Mouse (Mus musculus): ENCODE results near the gene Rem2. TPM values are rescaled to one million over a fixed set of nuclear protein-coding genes. Genes with fewer than 3 reads are reported as not detected.
A peak's percentile ranks its signal among the peaks of the same experiment; 100 is the strongest.

Rem2 gene
- total RNA-seq (2021), result 0.75 and 0.93 TPM in 2 replicates
- long read RNA-seq, experiment 1, partial matches to known transcripts, result 0 of 2 reads
- long read RNA-seq, experiment 1, other reads (novel, unspliced or antisense), result 1 of 2 reads
- long read RNA-seq, experiment 2, partial matches to known transcripts, result 0 of 1 reads
- long read RNA-seq, experiment 2, other reads (novel, unspliced or antisense), result 0 of 1 reads

GRCm38 (mm10) chr14:54475941-54476844 is at the start of gene Rem2:
TSS of gene Rem2 (plus strand) at chr14:54476100.
- peak; percentile 68 for DNase-seq

- DNase-seq, result peak; percentile 96
These were observed 49.1 kb upstream of the Rem2 start, which contains the start of gene Mrpl52 for GRCm38 (mm10) chr14:54426689-54427398. TSS of gene Mrpl52 (plus strand) at chr14:54426909.

GRCm38 (mm10) chr14:54427696-54428095 is 48.2 kb upstream of the Rem2 start:
- no peak for DNase-seq

- DNase-seq, result no peak
These were observed 47.5 kb upstream of the Rem2 start for GRCm38 (mm10) chr14:54428421-54428820.

GRCm38 (mm10) chr14:54429332-54430093 is 46.4 kb upstream of the Rem2 start:
- DNase-seq, result no peak

GRCm38 (mm10) chr14:54430406-54431145 is 45.3 kb upstream of the Rem2 start:
- DNase-seq, result peak; percentile 52

- peak; percentile 91 for DNase-seq
These were observed 44.4 kb upstream of the Rem2 start, which contains the start of gene Mmp14 for GRCm38 (mm10) chr14:54431334-54432077. TSS of gene Mmp14 (plus strand) at chr14:54431612.

GRCm38 (mm10) chr14:54432078-54432836 is 43.6 kb upstream of the Rem2 start:
- peak; percentile 79 for DNase-seq

GRCm38 (mm10) chr14:54432837-54433830 is 42.8 kb upstream of the Rem2 start:
- DNase-seq, result peak; percentile 81

GRCm38 (mm10) chr14:54433941-54434531 is 41.9 kb upstream of the Rem2 start:
- peak; percentile 38 for DNase-seq

- peak; percentile 50 for DNase-seq
These were observed 40.5 kb upstream of the Rem2 start for GRCm38 (mm10) chr14:54435194-54435918.

- no peak for DNase-seq
These were observed 36.7 kb upstream of the Rem2 start for GRCm38 (mm10) chr14:54439155-54439554.

- no peak for DNase-seq
These were observed 36.3 kb upstream of the Rem2 start for GRCm38 (mm10) chr14:54439610-54440009.

- DNase-seq, result no peak
These were observed 35.4 kb upstream of the Rem2 start for GRCm38 (mm10) chr14:54440538-54440937.

GRCm38 (mm10) chr14:54441365-54441764 is 34.5 kb upstream of the Rem2 start:
- no peak for DNase-seq

- DNase-seq, result no peak
These were observed 33.4 kb upstream of the Rem2 start for GRCm38 (mm10) chr14:54442548-54442947.

GRCm38 (mm10) chr14:54443196-54443595 is 32.7 kb upstream of the Rem2 start:
- DNase-seq, result peak; percentile 53
